Mouse (Mus musculus) E14TG2a.4 (cell line): ENCODE measurements around the gene Olfr1263.

Source experiments
- CTCF ChIP-seq: conservative IDR thresholded peaks from 2 replicates; pipeline ENCODE4 v1.5.1; 2014; ENCODE audit warnings: low read length
- NANOG ChIP-seq: IDR thresholded peaks from 2 replicates; pipeline ENCODE4 v1.6.1; 2014; ENCODE audit warnings: borderline replicate concordance, low read length, mixed read lengths

GRCm38 (mm10) chr2:89990921-89991320, 21.0 kb upstream of the Olfr1263 start, which contains the start of gene Olfr1261:
- TF ChIP-seq CTCF (no peak), NANOG (no peak)
